Mouse (Mus musculus) stomach, embryonic 16.5 days (tissue): ENCODE measurements around the gene Mrtfb. TPM values are rescaled to one million over a fixed set of nuclear protein-coding genes. Genes with fewer than 3 reads are reported as not detected.

ENCODE experiments used
- ATAC-seq: fragments of 200-750 bp; cut with Nextera tagmentation; 2 replicates; pipeline ENCODE4 v1.8.0; 2017; ENCODE audit warnings: moderate number of reproducible peaks, moderate TSS enrichment; ENCODE audit not compliant: insufficient read depth, low FRiP score
- H3K27ac ChIP-seq: fragments of 300-500 bp; sonication (generic); 2 replicates; pipeline ENCODE4 v1.5.1; 2014; ENCODE audit warnings: low read length
- H3K27me3 ChIP-seq: fragments of 300-500 bp; sonication (generic); 2 replicates; pipeline ENCODE4 v1.6.1; 2014; ENCODE audit warnings: low read length, control low read depth, mixed read lengths; ENCODE audit not compliant: control insufficient read depth, insufficient read depth
- H3K36me3 ChIP-seq: fragments of 300-500 bp; sonication (generic); 2 replicates; pipeline ENCODE4 v1.6.1; 2014; ENCODE audit warnings: low read length; ENCODE audit not compliant: control insufficient read depth, insufficient read depth
- H3K4me1 ChIP-seq: fragments of 300-500 bp; sonication (generic); 2 replicates; pipeline ENCODE4 v1.6.1; 2014; ENCODE audit warnings: low read length, control low read depth, mixed read lengths; ENCODE audit not compliant: control insufficient read depth, insufficient read depth
- H3K4me2 ChIP-seq: fragments of 300-500 bp; sonication (generic); 2 replicates; pipeline ENCODE4 v1.6.1; 2014; ENCODE audit warnings: low read depth, low read length, mixed read lengths
- H3K4me3 ChIP-seq: fragments of 300-500 bp; sonication (generic); replicated peaks from 2 replicates; pipeline ENCODE4 v1.5.1; 2014; ENCODE audit warnings: mild to moderate bottlenecking, low read length
- H3K9ac ChIP-seq: fragments of 300-500 bp; sonication (generic); 2 replicates; pipeline ENCODE4 v1.6.1; 2014; ENCODE audit warnings: low read length
- H3K9me3 ChIP-seq: fragments of 300-500 bp; sonication (generic); replicated peaks from 2 replicates; pipeline ENCODE4 v1.6.1; 2016; ENCODE audit warnings: low read length, control low read depth; ENCODE audit not compliant: control insufficient read depth
- WGBS: fragments of 180-500 bp; shearing (Covaris S2); extraction: QIAGEN DNeasy Blood & Tissue Kit; methylation state at CpG from one replicate; pipeline ENCODE4 v1.1.7; 2014; 5-methylcytosine and 5-hydroxymethylcytosine counted together
- polyA plus RNA-seq: library from polyadenylated mRNA; unstranded; fragments of >200 nt; fragmentation: Nextera tagmentation; extraction: Ambion mirVana; gene quantifications from 2 replicates; pipeline ENCODE4 v1.2.1, GENCODE M21; 2015

The Mrtfb gene
- polyA plus RNA-seq, 1 experiment from 2014 or later, result 19.3 TPM

DNA sequence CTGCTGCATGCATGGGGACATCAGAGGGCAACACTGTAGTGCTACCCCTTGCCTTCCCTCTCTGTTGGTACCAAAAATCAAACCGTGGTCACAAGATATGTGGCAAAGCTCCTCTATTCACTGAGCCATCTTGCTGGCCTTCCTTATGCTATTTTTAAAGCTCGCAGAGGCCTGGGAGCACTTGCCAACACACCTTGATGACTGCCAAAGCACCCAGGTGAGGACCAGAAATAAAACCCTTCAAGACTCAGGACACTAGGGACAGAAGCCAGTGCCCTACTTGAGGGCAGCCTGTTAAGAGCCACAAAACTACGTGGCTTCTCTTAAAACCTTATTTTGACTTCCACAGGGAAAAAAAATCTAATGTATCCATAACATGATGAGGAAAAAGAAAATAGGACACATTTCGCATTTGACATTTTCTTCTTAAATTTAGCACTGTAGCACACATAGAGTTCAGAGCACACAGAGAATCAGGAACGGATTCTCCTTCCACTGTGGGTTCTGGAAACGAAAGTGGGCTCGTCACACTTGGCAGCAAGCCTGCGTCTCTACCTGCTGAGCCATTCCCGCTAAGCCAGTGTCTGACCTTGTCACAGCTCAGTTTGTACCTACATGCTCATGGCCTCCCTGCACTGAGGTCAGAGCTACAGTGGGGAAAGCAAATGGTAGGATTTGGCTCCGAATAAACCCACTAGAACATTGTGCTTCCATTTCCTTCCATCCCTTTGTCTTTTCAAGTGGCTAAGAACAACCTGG lies 170.7 kb downstream of the Mrtfb start:
- Histone ChIP-seq H3K27me3 (no peaks in the 10 kb centered on the region), H3K36me3 (no peaks in the 10 kb centered on the region), H3K4me3 (no peak overlapping the region), H3K27ac (no peak overlapping the region), H3K4me1 (no peaks in the 10 kb centered on the region), H3K9ac (no peak overlapping the region), H3K4me2 (no peak overlapping the region), H3K9me3 (no peaks in the 10 kb centered on the region)
- 80% methylated on average over 10 of the region's 10 CpGs for WGBS
- ATAC-seq, result no peak

GRCm38 (mm10) chr16:13428077-13428476 lies 171.8 kb downstream of the Mrtfb start:
- H3K4me3 ChIP-seq, result no peak overlapping the region
- H3K27me3 ChIP-seq, result no peaks in the 10 kb centered on the region
- WGBS, result 66% methylated on average over 5 of the region's 5 CpGs
- H3K4me2 ChIP-seq, result no peak overlapping the region
- H3K27ac ChIP-seq, result no peak overlapping the region
- H3K4me1 ChIP-seq, result no peaks in the 10 kb centered on the region
- ATAC-seq, result no peak
- H3K36me3 ChIP-seq, result no peaks in the 10 kb centered on the region
- H3K9ac ChIP-seq, result no peak overlapping the region
- H3K9me3 ChIP-seq, result no peaks in the 10 kb centered on the region

DNA sequence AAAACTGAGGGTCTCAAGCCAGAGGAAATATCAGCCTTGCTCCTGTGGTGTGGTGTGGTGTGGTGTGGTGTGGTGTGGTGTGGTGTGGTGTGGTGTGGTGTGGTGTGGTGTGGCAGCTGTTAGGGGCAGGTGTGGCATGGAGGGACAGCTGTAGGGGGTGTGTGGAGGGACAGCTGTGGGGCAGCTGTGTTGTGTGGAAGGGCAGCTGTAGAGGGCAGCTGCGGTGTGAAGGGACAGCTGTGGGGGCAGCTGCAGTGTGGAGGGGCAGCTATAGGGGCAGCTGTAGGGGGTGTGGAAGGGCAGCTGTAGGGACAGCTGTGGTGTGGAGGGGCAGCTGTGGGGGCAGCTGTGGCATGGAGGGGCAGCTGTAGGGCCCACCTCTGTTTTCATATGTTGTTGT lies 172.5 kb downstream of the Mrtfb start:
- H3K9me3 ChIP-seq, result no peaks in the 10 kb centered on the region
- ATAC-seq, result no peak
- no peak overlapping the region for H3K4me3 ChIP-seq
- no peaks in the 10 kb centered on the region for H3K36me3 ChIP-seq
- 86% methylated on average over 1 of the region's 1 CpGs for WGBS
- no peaks in the 10 kb centered on the region for H3K4me1 ChIP-seq
- H3K4me2 ChIP-seq, result no peak overlapping the region
- no peaks in the 10 kb centered on the region for H3K27me3 ChIP-seq
- no peak overlapping the region for H3K27ac ChIP-seq
- H3K9ac ChIP-seq, result no peak overlapping the region

- H3K36me3 ChIP-seq, result no peaks in the 10 kb centered on the region
- 84% methylated on average over 7 of the region's 7 CpGs for WGBS
- ATAC-seq, result no peak
- H3K27ac ChIP-seq, result no peak overlapping the region
- no peaks in the 10 kb centered on the region for H3K9me3 ChIP-seq
- no peak overlapping the region for H3K4me3 ChIP-seq
- H3K9ac ChIP-seq, result no peak overlapping the region
- no peaks in the 10 kb centered on the region for H3K27me3 ChIP-seq
- no peaks in the 10 kb centered on the region for H3K4me1 ChIP-seq
- H3K4me2 ChIP-seq, result no peak overlapping the region
Measured at GRCm38 (mm10) chr16:13429921-13430606, 173.8 kb downstream of the Mrtfb start.

DNA sequence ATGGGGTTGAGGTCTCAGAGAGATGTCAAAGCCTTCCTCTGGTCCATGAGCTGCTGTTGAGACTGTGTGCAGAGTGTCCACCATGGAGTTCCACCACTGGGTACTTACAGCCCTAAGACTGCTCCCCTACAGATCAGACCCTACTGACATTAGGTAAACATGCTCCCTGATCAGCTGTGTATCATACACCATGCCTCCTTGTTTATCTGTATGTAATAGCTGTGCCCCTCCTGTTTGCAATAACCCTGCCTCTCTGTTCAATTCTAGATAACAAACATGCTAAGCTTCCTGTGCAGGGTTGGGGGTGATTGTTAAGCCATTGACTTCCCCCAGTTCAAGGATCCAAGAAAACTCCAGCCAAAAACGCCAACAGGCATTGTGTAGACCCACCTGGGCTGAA lies 174.7 kb downstream of the Mrtfb start:
- 62% methylated on average over 1 of the region's 1 CpGs for WGBS
- H3K4me3 ChIP-seq, result no peak overlapping the region
- no peak overlapping the region for H3K4me2 ChIP-seq
- H3K4me1 ChIP-seq, result no peaks in the 10 kb centered on the region
- no peak overlapping the region for H3K27ac ChIP-seq
- H3K9me3 ChIP-seq, result no peaks in the 10 kb centered on the region
- H3K27me3 ChIP-seq, result no peaks in the 10 kb centered on the region
- H3K36me3 ChIP-seq, result no peaks in the 10 kb centered on the region
- no peak overlapping the region for H3K9ac ChIP-seq
- no peak for ATAC-seq

DNA sequence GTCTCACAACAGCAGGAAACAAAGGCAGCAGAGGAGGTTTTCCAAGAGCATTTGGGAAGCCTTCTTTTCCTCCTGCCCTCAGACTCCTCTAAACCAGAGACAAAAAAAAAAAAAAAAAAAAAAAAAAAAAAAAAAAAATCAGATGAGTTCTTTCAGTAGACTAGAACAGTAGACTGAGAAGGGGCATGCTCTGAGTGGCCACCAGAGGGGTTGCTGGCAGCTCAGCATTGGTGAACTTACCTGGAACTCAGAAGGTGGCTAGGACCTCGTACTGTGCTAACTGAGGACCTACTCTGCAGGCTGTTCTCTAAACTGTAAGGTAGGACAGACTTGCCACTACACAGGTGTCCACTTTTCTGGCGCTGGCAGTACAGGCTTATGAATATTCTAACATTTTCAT lies 179.3 kb downstream of the Mrtfb start:
- Histone ChIP-seq H3K27ac (no peak overlapping the region), H3K9ac (no peak overlapping the region), H3K9me3 (no peaks in the 10 kb centered on the region), H3K36me3 (no peaks in the 10 kb centered on the region), H3K4me3 (no peak overlapping the region), H3K4me2 (no peak overlapping the region), H3K27me3 (no peaks in the 10 kb centered on the region), H3K4me1 (0 out of 2 replicates have a peak, but pooled peaks cover 3% of the 10 kb centered on the region)
- 90% methylated on average over 2 of the region's 2 CpGs for WGBS
- no peak for ATAC-seq

DNA sequence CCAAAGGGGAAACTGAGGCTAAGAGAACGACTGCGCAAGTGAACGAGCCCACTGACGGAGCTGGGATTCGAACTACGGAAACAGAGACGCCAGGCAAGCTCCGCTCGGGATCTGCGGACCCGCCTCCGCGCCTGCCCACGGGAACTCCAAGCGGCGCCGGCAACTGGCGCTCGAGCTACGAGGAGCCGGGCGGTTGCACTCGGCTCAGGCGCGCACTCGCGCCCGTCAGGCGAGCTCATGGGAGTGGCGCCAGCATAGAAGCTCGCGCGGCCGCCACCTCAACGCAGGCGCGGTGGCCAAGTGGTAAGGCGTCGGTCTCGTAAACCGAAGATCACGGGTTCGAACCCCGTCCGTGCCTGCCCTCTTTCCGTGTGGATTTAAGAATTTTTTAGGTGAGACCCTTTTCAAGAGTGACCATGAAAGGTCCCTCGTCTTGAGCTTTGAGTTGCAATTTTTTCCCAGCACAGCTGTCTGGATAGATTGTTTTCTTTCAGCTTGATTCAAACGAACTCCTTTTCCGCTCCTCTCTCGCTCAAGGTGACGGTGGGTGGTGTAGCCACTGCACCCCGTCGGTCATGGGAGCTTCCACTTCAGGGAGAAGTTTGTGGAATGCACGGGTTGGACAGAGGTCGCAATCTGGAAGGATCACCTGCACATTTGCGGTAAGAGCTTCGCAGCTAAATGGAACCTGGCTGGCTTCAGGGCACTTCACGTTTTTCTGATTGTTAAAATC lies 180.9 kb downstream of the Mrtfb start:
- Histone ChIP-seq H3K27ac (peak overlapping the region; percentile 75), H3K4me3 (peak overlapping the region; percentile 74), H3K9ac (peak overlapping the region; percentile 78), H3K36me3 (no peaks in the 10 kb centered on the region), H3K4me2 (peak overlapping the region; percentile 79), H3K9me3 (no peaks in the 10 kb centered on the region), H3K27me3 (no peaks in the 10 kb centered on the region), H3K4me1 (0 out of 2 replicates have a peak, but pooled peaks cover 3% of the 10 kb centered on the region)
- under 1% methylated on average over 58 of the region's 58 CpGs for WGBS
- peak; percentile 96 for ATAC-seq

DNA sequence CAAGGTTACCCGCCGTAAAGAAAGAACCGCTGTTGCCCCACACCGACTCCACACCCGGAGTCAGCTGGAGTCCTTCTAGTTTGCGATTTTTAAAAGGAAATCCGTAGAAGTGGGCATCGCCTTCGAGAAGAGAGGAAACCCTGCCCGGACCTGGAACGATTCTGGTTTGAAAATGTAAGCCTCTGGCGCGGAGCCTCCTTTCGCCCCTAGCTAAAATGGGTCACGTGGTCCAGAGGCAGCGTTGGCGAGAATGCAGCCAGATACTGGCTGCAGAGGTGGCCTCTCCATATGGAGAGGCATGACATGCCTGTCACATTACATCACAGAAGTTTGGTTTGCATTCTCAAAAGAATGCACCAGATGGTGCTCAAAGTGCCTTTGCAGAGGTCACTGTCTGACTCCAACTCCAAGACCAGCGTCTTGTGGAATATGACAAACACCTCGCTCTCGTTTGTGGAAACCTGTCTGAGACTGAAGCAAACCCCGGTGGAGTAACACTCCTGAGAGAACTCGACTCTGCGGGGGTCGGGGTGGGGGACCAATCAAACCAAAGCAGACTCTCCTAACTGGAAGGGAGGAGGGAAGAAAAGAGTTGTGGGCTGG lies 181.6 kb downstream of the Mrtfb start:
- peak overlapping the region; percentile 79 for H3K4me2 ChIP-seq
- peak overlapping the region; percentile 78 for H3K9ac ChIP-seq
- peak overlapping the region; percentile 74 for H3K4me3 ChIP-seq
- 0 out of 2 replicates have a peak, but pooled peaks cover 2% of the 10 kb centered on the region for H3K27me3 ChIP-seq
- 0 out of 2 replicates have a peak, but pooled peaks cover 3% of the 10 kb centered on the region for H3K4me1 ChIP-seq
- H3K27ac ChIP-seq, result peak overlapping the region; percentile 75
- H3K36me3 ChIP-seq, result no peaks in the 10 kb centered on the region
- no peaks in the 10 kb centered on the region for H3K9me3 ChIP-seq
- WGBS, result under 1% methylated on average over 24 of the region's 24 CpGs
- peak; percentile 31; the same call in 1 of the 2 replicates for ATAC-seq
